Mouse (Mus musculus) limb, embryonic 10.5 days (tissue): ENCODE data around the gene Bax. TPM values are rescaled to one million over a fixed set of nuclear protein-coding genes. Genes with fewer than 3 reads are reported as not detected.
A peak's percentile ranks its signal among the peaks of the same experiment; 100 is the strongest.
"Not testable (repeated sequence)": the region's sequence is repeated elsewhere in the genome, so short reads cannot be mapped to it uniquely, and the experiment has no call there.

Experiments
- DNase-seq: peaks from one replicate; pipeline ENCODE4 v3.0.0-alpha.2; 2017; ENCODE audit warnings: low spot score
- H3K27ac ChIP-seq: fragments of 300-500 bp; sonication (generic); 2 replicates; pipeline ENCODE4 v1.5.1; 2016; ENCODE audit warnings: mild to moderate bottlenecking
- H3K27me3 ChIP-seq: fragments of 300-500 bp; sonication (generic); 2 replicates; pipeline ENCODE4 v1.6.1; 2016; ENCODE audit warnings: low read depth, mild to moderate bottlenecking; ENCODE audit not compliant: poor library complexity, severe bottlenecking
- H3K36me3 ChIP-seq: fragments of 300-500 bp; sonication (generic); 2 replicates; pipeline ENCODE4 v1.6.1; 2016; ENCODE audit warnings: mild to moderate bottlenecking, moderate library complexity
- H3K4me1 ChIP-seq: fragments of 300-500 bp; sonication (generic); 2 replicates; pipeline ENCODE4 v1.6.1; 2016
- H3K4me3 ChIP-seq: fragments of 300-500 bp; sonication (generic); 2 replicates; pipeline ENCODE4 v1.5.1; 2016; ENCODE audit warnings: mild to moderate bottlenecking, moderate library complexity
- H3K9me3 ChIP-seq: fragments of 300-500 bp; sonication (generic); replicated peaks from 2 replicates; pipeline ENCODE4 v1.6.1; 2016; ENCODE audit warnings: mild to moderate bottlenecking
- WGBS: fragments of 180-500 bp; shearing (Covaris S2); methylation state at CpG from one replicate; pipeline ENCODE4 v1.1.7; 2016; 5-methylcytosine and 5-hydroxymethylcytosine counted together
- polyA plus RNA-seq: library from polyadenylated mRNA; unstranded; fragments of >200 nt; fragmentation: Nextera tagmentation; extraction: Ambion mirVana; gene quantifications from 2 replicates; pipeline ENCODE4 v1.2.1, GENCODE M21; 2016

Bax gene
- polyA plus RNA-seq, 1 experiment from 2014 or later = 248 TPM

DNA sequence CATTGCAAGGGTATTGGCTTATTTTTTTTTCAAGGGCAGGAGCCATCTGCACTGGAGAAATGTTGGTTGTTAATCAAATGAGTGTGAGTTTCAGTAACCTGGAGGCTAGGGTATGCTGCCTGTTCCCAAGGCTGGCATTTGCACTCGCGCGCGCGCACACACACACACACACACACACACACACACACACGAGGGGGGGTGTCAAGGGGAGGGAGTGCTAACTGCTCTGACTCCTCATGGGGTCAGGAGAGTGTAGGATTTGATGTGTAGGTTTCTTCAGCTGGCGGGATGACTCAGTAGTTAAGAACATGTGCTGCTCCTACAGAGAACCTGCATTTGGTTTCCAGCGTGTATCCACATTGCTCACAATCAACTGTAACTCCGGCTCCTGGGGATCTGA, 24.1 kb upstream of the Bax start:
- H3K36me3 ChIP-seq = peaks cover 42% of the 10 kb centered on the region
- 0 out of 2 replicates have a peak overlapping the region, but pooled peaks have one; percentile 31 for H3K27ac ChIP-seq
- WGBS = 25% methylated on average over 9 of the region's 9 CpGs
- peak; percentile 68 for DNase-seq
- no peak overlapping the region for H3K4me3 ChIP-seq
- H3K27me3 ChIP-seq = no peaks in the 10 kb centered on the region
- H3K4me1 ChIP-seq = peaks cover 33% of the 10 kb centered on the region
- H3K9me3 ChIP-seq = no peaks in the 10 kb centered on the region

- H3K4me1 ChIP-seq = peaks cover 33% of the 10 kb centered on the region
- H3K36me3 ChIP-seq = peaks cover 32% of the 10 kb centered on the region
- H3K27me3 ChIP-seq = no peaks in the 10 kb centered on the region
- no peaks in the 10 kb centered on the region for H3K9me3 ChIP-seq
- DNase-seq = no peak
- WGBS = 70% methylated on average over 7 of the region's 7 CpGs
- H3K27ac ChIP-seq = no peak overlapping the region
- H3K4me3 ChIP-seq = no peak overlapping the region
Observed at GRCm38 (mm10) chr7:45489578-45489977, 22.9 kb upstream of the Bax start.

DNA sequence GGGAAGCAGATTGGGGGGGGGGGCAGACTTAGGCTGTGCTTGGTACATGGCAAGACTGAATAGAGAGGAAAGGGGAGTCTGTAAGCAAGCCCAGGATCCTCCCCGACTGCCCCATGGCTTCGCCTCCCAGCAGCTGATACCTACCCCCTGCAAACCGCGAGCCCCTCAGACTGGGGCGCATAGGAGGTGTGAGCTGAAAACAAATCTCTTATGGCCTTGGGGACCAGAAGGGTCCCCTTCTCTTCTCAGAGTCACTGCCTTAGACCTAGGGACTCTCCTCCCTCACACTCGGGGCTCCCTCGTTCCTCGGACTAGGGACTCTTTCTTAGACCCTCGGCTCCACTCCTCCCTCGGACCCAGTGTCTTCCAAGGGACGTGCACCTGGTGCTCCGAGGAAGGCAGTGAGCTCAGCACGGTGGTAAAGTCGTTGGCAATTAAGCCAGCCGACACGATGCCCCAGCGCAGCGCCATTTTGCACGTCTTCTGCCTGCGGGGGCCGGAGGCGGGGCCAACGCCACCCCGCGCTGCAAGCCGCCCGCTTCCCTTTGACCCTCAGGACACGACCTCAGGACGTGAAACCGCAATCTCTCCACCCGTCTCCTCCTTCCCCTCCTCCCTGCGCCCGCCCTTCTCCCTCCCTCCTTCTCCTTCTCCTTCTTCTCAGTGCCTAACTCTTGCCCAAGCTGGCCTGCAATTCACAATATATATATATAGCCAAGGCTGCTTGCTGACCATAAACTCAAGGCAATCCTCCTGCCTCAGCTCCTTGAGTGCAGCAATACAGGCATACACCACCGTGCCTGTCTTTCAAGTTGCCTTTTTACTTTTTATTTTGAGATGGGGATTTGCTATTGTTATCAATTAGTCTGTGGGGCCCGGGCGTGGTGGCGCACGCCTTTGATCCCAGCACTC, 21.9 kb upstream of the Bax start, which contains the start of gene Dhdh:
Dhdh (minus strand) TSS at position 513 of the 912 bp plus-strand sequence.
- peaks cover 22% of the 10 kb centered on the region for H3K36me3 ChIP-seq
- H3K9me3 ChIP-seq = no peaks in the 10 kb centered on the region
- H3K27me3 ChIP-seq = no peaks in the 10 kb centered on the region
- WGBS = 9% methylated on average over 38 of the region's 38 CpGs
- H3K4me3 ChIP-seq = peak within 1 kb of the TSS; percentile 63
- H3K4me1 ChIP-seq = peaks cover 33% of the 10 kb centered on the region
- H3K27ac ChIP-seq = peak within 1 kb of the TSS; percentile 88
- peak; percentile 76 for DNase-seq

DNA sequence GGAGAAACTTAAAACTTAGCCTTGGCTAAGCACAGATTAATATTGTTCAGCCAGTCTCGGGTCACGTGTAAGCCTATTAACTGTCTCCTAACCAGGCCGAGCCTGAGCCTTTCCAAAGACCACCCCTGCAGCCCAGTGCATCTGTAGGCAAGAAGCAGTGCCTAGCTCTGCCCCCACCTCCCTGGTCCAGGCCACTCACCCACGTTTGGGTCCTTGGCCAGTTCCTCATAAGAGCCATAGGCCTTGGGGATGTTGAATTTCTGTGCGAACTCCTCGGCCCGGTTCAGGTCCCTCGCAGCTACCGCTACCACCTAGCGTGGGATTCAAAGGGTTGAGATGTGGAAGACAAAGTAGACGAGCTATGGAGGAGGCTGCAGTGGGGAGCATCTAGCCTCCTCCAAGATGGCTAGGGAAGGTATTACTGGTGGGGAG, 21.2 kb upstream of the Bax start:
- Histone ChIP-seq H3K27ac (peak overlapping the region; percentile 88), H3K36me3 (peaks cover 15% of the 10 kb centered on the region), H3K27me3 (no peaks in the 10 kb centered on the region), H3K4me3 (peak overlapping the region; percentile 63), H3K9me3 (no peaks in the 10 kb centered on the region), H3K4me1 (peaks cover 33% of the 10 kb centered on the region)
- DNase-seq = peak; percentile 52
- WGBS = 38% methylated on average over 11 of the region's 11 CpGs

GRCm38 (mm10) chr7:45486761-45487415, 20.2 kb upstream of the Bax start, which contains the start of gene Gm45808:
Gene Gm45808, minus strand, starts transcription at chr7:45486811.
- WGBS = 85% methylated on average over 12 of the region's 12 CpGs
- Histone ChIP-seq H3K4me3 (no peak within 1 kb of the TSS), H3K27ac (peak within 1 kb of the TSS; percentile 88)

DNA sequence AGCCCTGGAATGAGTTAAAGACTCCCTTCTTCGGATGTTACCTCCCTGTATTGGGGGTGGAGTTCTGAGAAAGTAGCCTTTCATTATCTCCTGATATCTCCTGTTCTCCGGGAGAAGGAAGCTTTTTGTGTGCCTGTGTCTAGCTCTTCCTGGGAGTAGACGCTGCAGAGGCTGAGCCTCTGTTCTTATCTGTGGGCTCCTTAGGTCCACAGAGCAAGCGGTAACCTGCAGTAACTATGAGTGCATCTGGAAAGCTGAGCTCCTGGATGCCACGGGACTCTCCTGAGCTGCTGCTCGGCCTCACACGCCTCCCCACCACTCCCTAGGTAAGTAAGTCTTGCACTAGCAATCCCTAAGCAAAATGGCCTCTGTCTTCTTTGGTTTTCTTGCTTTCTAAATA, 19.5 kb upstream of the Bax start:
- H3K27ac ChIP-seq = no peak overlapping the region
- H3K9me3 ChIP-seq = no peaks in the 10 kb centered on the region
- no peak overlapping the region for H3K4me3 ChIP-seq
- WGBS = 81% methylated on average over 7 of the region's 7 CpGs
- no peak for DNase-seq
- H3K36me3 ChIP-seq = 0 out of 2 replicates have a peak, but pooled peaks cover 5% of the 10 kb centered on the region
- H3K4me1 ChIP-seq = peaks cover 31% of the 10 kb centered on the region
- H3K27me3 ChIP-seq = no peaks in the 10 kb centered on the region

More at GRCm38 (mm10) chr7:45486761-45487415, 20.2 kb upstream of the Bax start, which contains the start of gene Gm45808:
- no peaks in the 10 kb centered on the region for H3K9me3 ChIP-seq
- H3K27me3 ChIP-seq = no peaks in the 10 kb centered on the region
- peaks cover 6% of the 10 kb centered on the region; the same call in 1 of the 2 replicates for H3K36me3 ChIP-seq
- DNase-seq = no peak
- H3K4me1 ChIP-seq = peaks cover 33% of the 10 kb centered on the region

DNA sequence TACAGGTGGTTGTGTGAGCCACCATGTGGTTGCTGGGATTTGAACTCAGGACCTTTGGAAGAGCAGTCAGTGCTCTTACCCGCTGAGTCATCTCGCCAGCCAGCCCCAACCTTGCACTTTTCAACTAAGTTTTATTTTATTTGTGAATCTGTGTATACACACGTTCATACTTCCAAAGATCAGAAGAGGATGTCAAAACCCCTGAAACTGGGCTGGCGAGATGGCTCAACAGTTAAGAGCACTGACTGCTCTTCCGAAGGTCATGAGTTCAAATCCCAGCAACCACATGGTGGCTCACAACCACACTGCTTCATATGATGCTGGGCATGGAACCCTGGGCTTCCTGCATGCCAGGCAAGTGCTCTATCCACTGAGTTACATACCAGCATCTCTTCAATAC, 18.3 kb upstream of the Bax start:
- 95% methylated on average over 5 of the region's 5 CpGs for WGBS
- H3K27ac ChIP-seq, H3K27me3 ChIP-seq, H3K9me3 ChIP-seq, H3K4me3 ChIP-seq, H3K36me3 ChIP-seq, DNase-seq: not testable (repeated sequence)
- H3K4me1 ChIP-seq = peaks cover 19% of the 10 kb centered on the region

DNA sequence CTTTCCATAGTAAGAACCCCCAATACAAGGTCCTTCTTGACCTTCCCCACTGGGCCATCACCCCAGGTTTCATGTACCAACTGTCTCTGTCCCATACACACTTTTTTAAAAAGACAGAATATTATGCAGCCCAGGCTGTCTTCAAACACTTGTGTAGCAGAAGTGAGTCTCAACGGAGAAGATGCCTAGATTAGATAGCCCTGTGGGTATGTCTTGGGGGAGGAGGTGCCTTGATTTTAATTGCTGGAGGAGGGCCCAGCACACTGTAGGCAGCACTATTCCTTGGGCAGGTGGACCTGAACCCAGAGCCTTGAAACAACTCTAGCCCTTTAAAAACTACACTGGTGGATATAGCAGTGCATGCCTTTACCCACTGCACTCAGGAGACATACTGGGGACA, 15.5 kb upstream of the Bax start:
- DNase-seq = no peak
- Histone ChIP-seq H3K4me1 (no peaks in the 10 kb centered on the region), H3K36me3 (peaks cover 11% of the 10 kb centered on the region), H3K9me3 (no peaks in the 10 kb centered on the region), H3K27ac (no peak overlapping the region), H3K4me3 (no peak overlapping the region), H3K27me3 (no peaks in the 10 kb centered on the region)
- WGBS = 84% methylated on average over 1 of the region's 1 CpGs

DNA sequence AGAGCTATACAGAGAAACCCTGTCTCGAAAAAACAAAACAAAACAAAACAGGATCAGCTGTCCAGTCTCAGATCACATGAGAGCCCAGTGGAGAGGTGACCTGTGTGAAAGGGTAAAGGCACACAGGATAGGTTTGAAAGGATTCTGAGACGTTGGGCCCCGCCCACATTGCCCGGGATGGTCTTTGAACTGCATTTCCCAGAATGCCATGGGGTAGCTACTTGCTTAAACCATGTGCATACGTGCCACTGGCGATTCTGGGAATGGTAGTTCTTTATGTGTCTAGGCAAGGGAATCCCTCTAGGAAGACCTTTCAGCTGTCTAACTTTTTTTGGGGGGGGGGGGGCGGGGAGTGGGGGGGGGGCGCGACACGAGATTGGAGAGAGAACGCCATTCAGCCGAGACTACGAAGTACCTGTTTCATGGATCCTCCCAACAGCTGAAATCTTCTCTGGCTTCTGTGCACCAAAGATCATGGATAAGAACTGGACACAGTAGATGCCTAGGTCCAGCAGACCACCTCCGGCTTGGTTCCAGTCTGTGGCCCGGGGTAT, 14.8 kb upstream of the Bax start, which contains the start of gene Tulp2:
Tulp2 (plus strand) TSS at position 504 of the 554 bp plus-strand sequence.
- Histone ChIP-seq H3K4me1 (no peaks in the 10 kb centered on the region), H3K27ac (no peak within 1 kb of the TSS), H3K4me3 (no peak within 1 kb of the TSS), H3K36me3 (peaks cover 9% of the 10 kb centered on the region), H3K9me3 (no peaks in the 10 kb centered on the region), H3K27me3 (no peaks in the 10 kb centered on the region)
- DNase-seq = peak; percentile 57
- 56% methylated on average over 15 of the region's 15 CpGs for WGBS

GRCm38 (mm10) chr7:45480310-45480709, 13.6 kb upstream of the Bax start:
- H3K27ac ChIP-seq, H3K4me1 ChIP-seq, H3K36me3 ChIP-seq, H3K9me3 ChIP-seq, H3K4me3 ChIP-seq, H3K27me3 ChIP-seq, DNase-seq: not testable (repeated sequence)
- WGBS = 87% methylated on average over 4 of the region's 4 CpGs

GRCm38 (mm10) chr7:45478774-45479173, 12.1 kb upstream of the Bax start:
- H3K27me3 ChIP-seq = no peaks in the 10 kb centered on the region
- no peak overlapping the region for H3K4me3 ChIP-seq
- no peak overlapping the region for H3K27ac ChIP-seq
- no peak for DNase-seq
- H3K9me3 ChIP-seq = no peaks in the 10 kb centered on the region
- 0 out of 2 replicates have a peak, but pooled peaks cover 5% of the 10 kb centered on the region for H3K4me1 ChIP-seq
- WGBS = 95% methylated on average over 7 of the region's 7 CpGs
- H3K36me3 ChIP-seq = peaks cover 7% of the 10 kb centered on the region

GRCm38 (mm10) chr7:45477003-45477402, 10.3 kb upstream of the Bax start:
- Histone ChIP-seq H3K4me3 (no peak overlapping the region), H3K4me1 (0 out of 2 replicates have a peak, but pooled peaks cover 5% of the 10 kb centered on the region), H3K36me3 (peaks cover 7% of the 10 kb centered on the region), H3K9me3 (no peaks in the 10 kb centered on the region), H3K27me3 (no peaks in the 10 kb centered on the region), H3K27ac (no peak overlapping the region)
- 27% methylated on average over 3 of the region's 3 CpGs for WGBS
- DNase-seq = no peak
